Mouse (Mus musculus) lung, embryonic 16.5 days (tissue): ENCODE measurements around the gene Cnpy2. TPM values are rescaled to one million over a fixed set of nuclear protein-coding genes. Genes with fewer than 3 reads are reported as not detected.
A peak's percentile ranks its signal among the peaks of the same experiment; 100 is the strongest.
"Not testable (repeated sequence)": the region's sequence is repeated elsewhere in the genome, so short reads cannot be mapped to it uniquely, and the experiment has no call there.

Experiments
- ATAC-seq: fragments of 200-750 bp; cut with Nextera tagmentation; 2 replicates; pipeline ENCODE4 v1.8.0; 2017; ENCODE audit warnings: low read depth, mild to moderate bottlenecking, moderate library complexity
- H3K27ac ChIP-seq: fragments of 300-500 bp; sonication (generic); 2 replicates; pipeline ENCODE4 v1.5.1; 2014; ENCODE audit warnings: mild to moderate bottlenecking, control low read depth, low read length
- H3K27me3 ChIP-seq: fragments of 300-500 bp; sonication (generic); 2 replicates; pipeline ENCODE4 v1.6.1; 2014; ENCODE audit warnings: low read depth, low read length, mixed read lengths; ENCODE audit not compliant: control insufficient read depth, insufficient read depth
- H3K36me3 ChIP-seq: fragments of 300-500 bp; sonication (generic); 2 replicates; pipeline ENCODE4 v1.6.1; 2014; ENCODE audit warnings: low read length; ENCODE audit not compliant: control insufficient read depth, insufficient read depth
- H3K4me1 ChIP-seq: fragments of 300-500 bp; sonication (generic); replicated peaks from 2 replicates; pipeline ENCODE4 v1.6.1; 2014; ENCODE audit warnings: low read length, mixed read lengths; ENCODE audit not compliant: control insufficient read depth, insufficient read depth
- H3K4me2 ChIP-seq: fragments of 300-500 bp; sonication (generic); 2 replicates; pipeline ENCODE4 v1.6.1; 2014; ENCODE audit warnings: low read depth, low read length, control low read depth
- H3K4me3 ChIP-seq: fragments of 300-500 bp; sonication (generic); 2 replicates; pipeline ENCODE4 v1.5.1; 2014; ENCODE audit warnings: mild to moderate bottlenecking, low read length, control low read depth
- H3K9ac ChIP-seq: fragments of 300-500 bp; sonication (generic); 2 replicates; pipeline ENCODE4 v1.6.1; 2014; ENCODE audit warnings: low read length, control low read depth
- H3K9me3 ChIP-seq: fragments of 300-500 bp; sonication (generic); 2 replicates; pipeline ENCODE4 v1.6.1; 2016; ENCODE audit warnings: low read length; ENCODE audit not compliant: control insufficient read depth
- WGBS: fragments of 180-500 bp; shearing (Covaris S2); extraction: QIAGEN DNeasy Blood & Tissue Kit; methylation state at CpG from one replicate; pipeline ENCODE4 v1.1.7; 2014; 5-methylcytosine and 5-hydroxymethylcytosine counted together
- polyA plus RNA-seq: library from polyadenylated mRNA; unstranded; fragments of >200 nt; fragmentation: Nextera tagmentation; extraction: Ambion mirVana; gene quantifications from 2 replicates; pipeline ENCODE4 v1.2.1, GENCODE M21; 2015

Gene Cnpy2
- polyA plus RNA-seq = 326 and 347 TPM in 2 replicates

DNA sequence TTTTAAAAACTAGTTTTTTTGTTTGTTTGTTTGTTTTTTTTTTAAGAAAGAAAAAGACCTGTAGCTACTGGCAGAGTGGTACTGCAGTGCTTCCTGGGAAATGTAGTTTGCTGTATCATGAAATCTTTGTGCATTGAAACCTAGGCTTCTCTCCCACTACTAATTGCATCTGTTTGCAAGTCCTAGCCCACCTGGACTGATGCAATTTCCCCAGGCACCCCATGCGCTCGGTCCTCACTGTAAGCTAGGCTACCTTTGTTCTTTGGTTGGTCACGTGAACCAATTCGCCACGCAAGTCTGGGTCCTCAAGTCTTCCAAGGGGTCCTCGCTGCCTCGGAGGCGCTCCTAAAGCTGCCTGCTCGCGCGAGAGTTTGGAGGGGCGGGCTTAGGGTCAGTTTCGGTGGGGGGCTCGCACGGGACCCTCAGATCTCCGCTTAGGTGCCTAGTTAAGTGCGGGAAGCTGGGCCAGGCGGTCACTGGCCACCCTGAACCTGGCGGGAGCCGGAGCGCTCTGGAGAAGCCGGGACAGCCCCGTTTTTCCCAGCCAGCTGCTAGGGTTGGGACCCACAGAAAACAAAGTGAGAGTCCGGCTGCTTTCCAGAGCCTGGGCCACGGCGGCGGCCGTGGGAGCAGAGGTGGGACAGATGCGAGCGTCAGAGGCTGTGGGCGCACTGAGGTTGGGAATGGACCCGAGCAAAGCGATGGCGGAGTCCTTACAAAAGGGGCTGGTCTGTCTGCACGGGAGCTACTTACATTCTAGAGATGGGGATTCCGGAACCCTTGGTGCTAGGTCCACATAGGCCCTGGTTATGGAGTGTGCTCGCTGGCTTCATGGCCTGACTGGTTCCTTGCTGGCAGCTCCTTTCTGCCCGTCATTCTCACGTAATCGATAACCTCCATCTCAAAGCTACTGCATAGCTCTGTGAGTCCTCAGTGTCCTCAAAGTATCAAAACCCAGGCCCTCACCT is at the start of gene Cnpy2:
Gene Cnpy2, plus strand, starts transcription at position 319 of the 968 bp plus-strand sequence.
- H3K4me3 ChIP-seq = peak within 1 kb of the TSS; percentile 80
- under 1% methylated on average over 40 of the region's 40 CpGs for WGBS
- no peaks in the 10 kb centered on the region for H3K9me3 ChIP-seq
- no peaks in the 10 kb centered on the region for H3K27me3 ChIP-seq
- ATAC-seq = peak; percentile 95
- H3K27ac ChIP-seq = peak within 1 kb of the TSS; percentile 96
- peaks cover 40% of the 10 kb centered on the region for H3K36me3 ChIP-seq
- H3K9ac ChIP-seq = peak within 1 kb of the TSS; percentile 98
- peak within 1 kb of the TSS; percentile 77 for H3K4me2 ChIP-seq
- H3K4me1 ChIP-seq = peaks cover 12% of the 10 kb centered on the region

DNA sequence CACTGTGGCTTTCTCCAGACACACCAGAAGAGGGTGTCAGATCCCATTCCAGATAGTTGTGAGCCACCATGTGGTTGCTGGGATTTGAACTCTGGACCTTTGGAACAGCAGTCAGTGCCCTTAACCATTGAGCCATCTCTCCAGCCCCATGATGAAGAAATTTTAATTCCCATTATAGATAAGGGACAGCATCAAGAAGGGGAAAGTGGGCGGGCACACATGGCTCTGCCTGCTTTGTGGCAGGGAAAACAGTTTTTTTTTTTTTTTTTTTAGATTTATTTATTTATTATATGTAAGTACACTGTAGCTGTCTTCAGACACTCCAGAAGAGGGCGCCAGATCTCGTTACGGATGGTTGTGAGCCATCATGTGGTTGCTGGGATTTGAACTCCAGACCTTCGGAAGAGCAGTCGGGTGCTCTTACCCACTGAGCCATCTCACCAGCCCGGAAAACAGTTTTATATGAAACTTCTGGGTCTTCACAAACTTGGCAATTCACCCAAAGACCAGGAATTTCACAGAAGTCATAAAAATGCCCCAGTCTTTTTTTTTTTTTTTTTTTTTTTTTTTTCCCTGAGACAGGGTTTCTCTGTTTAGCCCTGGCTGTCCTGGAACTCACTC is 49.3 kb upstream of the Cnpy2 start:
- H3K27ac ChIP-seq, ATAC-seq, H3K9ac ChIP-seq, H3K27me3 ChIP-seq, H3K36me3 ChIP-seq, H3K9me3 ChIP-seq, H3K4me2 ChIP-seq, H3K4me3 ChIP-seq, H3K4me1 ChIP-seq: not testable (repeated sequence)
- 92% methylated on average over 4 of the region's 7 CpGs for WGBS

DNA sequence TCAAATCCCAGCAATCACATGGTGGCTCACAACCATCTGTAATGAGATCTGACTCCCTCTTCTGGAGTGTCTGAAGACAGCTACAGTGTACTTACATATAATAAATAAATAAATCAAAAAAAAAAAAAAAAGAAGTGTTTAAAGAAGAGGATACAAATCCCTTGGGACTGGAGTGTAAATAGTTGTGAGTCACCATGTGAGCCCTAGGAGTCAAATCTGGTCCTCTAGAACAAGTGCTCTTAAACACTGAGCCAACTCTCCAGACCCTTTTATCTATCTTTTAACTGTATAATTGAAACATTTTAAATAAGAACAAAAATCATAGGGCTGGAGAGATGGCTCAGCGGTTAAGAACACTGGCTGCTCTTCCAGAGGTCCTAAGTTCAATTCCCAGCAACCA is 46.9 kb upstream of the Cnpy2 start:
- not testable (repeated sequence) for H3K9me3 ChIP-seq, H3K4me3 ChIP-seq, H3K4me1 ChIP-seq, H3K36me3 ChIP-seq, ATAC-seq, H3K9ac ChIP-seq, H3K27me3 ChIP-seq, H3K4me2 ChIP-seq, H3K27ac ChIP-seq
- WGBS = 91% methylated on average over 1 of the region's 1 CpGs

DNA sequence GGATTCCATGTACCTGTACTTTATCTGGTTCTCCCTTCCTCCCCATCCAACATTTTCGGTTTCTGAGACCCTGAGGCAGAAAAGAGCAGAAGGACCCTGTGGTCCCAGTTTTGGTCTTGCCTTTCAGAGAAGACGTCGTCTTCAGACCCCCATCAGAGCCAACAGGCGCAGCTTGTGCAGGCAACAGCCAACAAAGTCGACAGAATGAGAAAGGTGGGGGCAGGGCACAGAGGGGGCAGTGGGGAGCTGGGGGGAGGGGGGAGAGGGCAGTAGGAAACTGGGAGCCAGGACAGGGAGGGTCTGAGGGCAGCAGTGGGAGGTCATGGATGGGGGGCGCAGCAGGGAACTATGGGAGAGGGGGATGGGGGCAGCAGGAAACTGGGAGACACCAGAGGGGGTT is 44.1 kb upstream of the Cnpy2 start:
- Histone ChIP-seq H3K9me3 (no peaks in the 10 kb centered on the region), H3K4me1 (no peaks in the 10 kb centered on the region), H3K4me3 (no peak overlapping the region), H3K9ac (no peak overlapping the region), H3K36me3 (peaks cover 22% of the 10 kb centered on the region), H3K4me2 (no peak overlapping the region), H3K27ac (no peak overlapping the region), H3K27me3 (no peaks in the 10 kb centered on the region)
- 63% methylated on average over 6 of the region's 6 CpGs for WGBS
- peak; percentile 11; the same call in 1 of the 2 replicates for ATAC-seq

DNA sequence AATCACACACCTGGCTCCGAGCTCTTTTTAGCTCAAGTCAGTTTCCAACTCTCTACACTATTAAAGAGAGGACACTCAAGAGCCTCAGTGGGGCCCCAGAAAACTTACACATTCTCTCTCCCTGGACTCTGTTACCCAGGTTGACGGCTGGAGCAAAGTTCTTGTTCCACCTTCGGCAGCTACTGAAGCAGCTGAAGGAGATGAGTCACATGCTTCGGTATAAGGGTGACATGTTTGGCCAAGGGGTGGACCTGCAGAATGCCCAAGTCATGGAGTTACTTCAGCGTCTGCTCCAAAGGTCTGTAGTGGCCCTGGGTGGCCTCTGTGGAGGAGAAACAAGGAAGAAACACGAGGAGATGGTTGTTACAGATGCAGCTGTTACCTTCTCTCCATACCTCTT is 41.3 kb upstream of the Cnpy2 start:
- Histone ChIP-seq H3K4me2 (no peak overlapping the region), H3K9ac (no peak overlapping the region), H3K4me3 (no peak overlapping the region), H3K4me1 (no peaks in the 10 kb centered on the region), H3K9me3 (no peaks in the 10 kb centered on the region), H3K27ac (no peak overlapping the region), H3K36me3 (peaks cover 33% of the 10 kb centered on the region), H3K27me3 (no peaks in the 10 kb centered on the region)
- ATAC-seq = no peak
- WGBS = 81% methylated on average over 6 of the region's 6 CpGs

DNA sequence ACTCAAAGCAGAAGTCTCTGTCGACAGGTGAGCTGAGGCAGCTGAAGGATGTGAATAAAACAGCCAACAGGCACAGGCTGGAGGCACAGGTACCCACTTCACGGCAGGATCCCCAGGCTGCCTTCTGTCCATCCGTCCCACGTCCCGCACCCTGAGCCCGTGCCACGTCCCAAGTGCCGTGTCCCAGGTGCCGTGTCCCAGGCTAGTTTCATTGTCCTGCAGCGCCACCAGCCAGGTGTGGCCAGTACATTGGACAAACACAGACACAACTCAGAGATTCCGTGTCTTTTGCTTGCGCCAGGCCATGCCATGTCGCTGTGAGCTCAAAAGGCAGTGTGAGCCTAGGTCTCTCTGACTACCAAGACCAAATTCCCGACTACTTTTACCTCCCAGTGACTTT is 40.6 kb upstream of the Cnpy2 start:
- Histone ChIP-seq H3K9ac (no peak overlapping the region), H3K4me3 (no peak overlapping the region), H3K27ac (no peak overlapping the region), H3K4me1 (no peaks in the 10 kb centered on the region), H3K4me2 (no peak overlapping the region), H3K9me3 (no peaks in the 10 kb centered on the region), H3K27me3 (no peaks in the 10 kb centered on the region), H3K36me3 (peaks cover 33% of the 10 kb centered on the region)
- 85% methylated on average over 14 of the region's 14 CpGs for WGBS
- no peak for ATAC-seq

DNA sequence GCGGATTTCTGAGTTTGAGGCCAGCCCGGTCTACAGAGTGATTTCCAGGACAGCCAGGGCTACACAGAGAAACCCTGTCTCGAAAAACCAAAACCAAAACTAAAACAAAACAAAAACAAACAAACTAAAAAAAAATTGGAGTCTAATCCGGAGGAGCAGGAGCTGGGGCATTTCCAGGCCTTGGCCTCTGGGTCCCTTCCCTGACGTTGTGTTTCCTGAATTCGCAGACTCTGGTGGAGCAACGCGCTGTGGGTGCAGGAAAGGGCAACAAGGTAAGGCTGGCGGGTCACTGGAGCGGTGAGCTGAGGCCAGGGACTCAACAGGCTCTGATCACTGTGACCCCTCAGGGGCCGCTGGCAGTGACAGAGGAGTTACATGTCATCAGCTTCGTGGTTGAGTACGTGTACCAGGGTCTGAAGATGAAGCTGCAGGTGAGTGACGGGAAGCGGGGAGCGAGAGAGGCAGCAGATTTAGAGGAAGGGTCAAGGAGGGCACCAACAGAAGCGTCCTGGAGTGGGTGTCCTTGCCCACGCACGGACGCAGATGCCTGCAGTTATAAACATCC is 39.3 kb upstream of the Cnpy2 start:
- 74% methylated on average over 20 of the region's 20 CpGs for WGBS
- Histone ChIP-seq H3K27me3 (no peaks in the 10 kb centered on the region), H3K36me3 (peaks cover 30% of the 10 kb centered on the region), H3K4me2 (no peak overlapping the region), H3K9ac (no peak overlapping the region), H3K4me3 (no peak overlapping the region), H3K4me1 (no peaks in the 10 kb centered on the region), H3K9me3 (no peaks in the 10 kb centered on the region), H3K27ac (no peak overlapping the region)
- ATAC-seq = no peak

DNA sequence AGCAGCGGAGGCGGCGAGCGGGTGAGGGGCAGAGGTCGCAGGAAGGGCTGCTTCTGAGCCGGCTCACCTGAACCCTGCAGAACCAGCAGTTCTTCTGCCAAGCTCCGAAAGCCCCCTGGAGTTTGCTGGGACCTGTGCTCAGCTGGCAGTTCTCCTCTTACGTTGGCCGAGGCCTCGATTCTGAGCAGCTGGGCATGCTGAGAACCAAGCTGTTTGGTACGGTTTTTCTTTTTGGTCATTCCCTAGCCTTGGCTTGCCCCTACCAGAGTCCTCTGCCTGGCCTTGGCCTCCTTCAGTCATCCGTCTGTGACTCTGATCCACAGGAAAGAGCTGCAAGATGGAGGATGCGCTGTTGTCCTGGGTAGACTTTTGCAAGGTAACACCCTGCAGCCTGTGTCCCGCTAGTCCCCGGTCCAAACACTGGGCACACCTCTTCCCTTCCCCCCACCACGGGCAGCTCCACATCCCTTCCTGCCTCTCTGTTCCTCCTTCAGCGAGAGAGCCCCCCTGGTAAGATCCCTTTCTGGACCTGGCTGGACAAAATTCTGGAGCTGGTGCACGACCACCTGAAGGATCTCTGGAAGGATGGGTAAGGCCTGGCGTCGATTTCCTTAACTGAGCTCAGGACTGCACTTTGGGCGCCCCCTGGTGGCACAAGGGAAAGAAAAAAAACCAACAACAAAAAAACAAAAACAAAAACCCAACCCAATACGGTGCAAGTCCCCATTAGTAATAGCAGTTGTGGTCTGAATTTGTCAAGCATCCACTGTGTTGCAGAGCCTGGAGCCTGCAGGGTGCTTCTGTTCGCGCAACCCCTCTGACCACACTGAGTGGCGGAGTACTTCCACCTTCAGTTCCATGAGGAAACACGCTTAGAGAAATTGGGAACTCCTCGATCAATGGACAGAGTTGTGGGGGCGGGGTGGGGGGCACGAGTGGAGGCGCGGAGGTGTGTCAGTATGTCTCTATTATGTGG is 38.4 kb upstream of the Cnpy2 start:
- peak; percentile 41; the same call in 1 of the 2 replicates for ATAC-seq
- H3K4me1 ChIP-seq = no peaks in the 10 kb centered on the region
- no peak overlapping the region for H3K4me2 ChIP-seq
- no peaks in the 10 kb centered on the region for H3K27me3 ChIP-seq
- no peak overlapping the region for H3K9ac ChIP-seq
- 63% methylated on average over 31 of the region's 31 CpGs for WGBS
- H3K9me3 ChIP-seq = no peaks in the 10 kb centered on the region
- no peak overlapping the region for H3K27ac ChIP-seq
- no peak overlapping the region for H3K4me3 ChIP-seq
- peaks cover 28% of the 10 kb centered on the region for H3K36me3 ChIP-seq
